Mouse (Mus musculus) heart, adult 2 months (tissue): Measurements from ENCODE around the gene Opn4. TPM values are rescaled to one million over a fixed set of nuclear protein-coding genes. Genes with fewer than 3 reads are reported as not detected.

Source experiments
- DNase-seq, 2 experiments: peaks; one replicate each; pipeline ENCODE4 v3.0.0; 2021
- H3K27ac ChIP-seq: fragments of 200-600 bp; 2 replicates; pipeline ENCODE4 v1.8.1; 2022
- H3K27me3 ChIP-seq: fragments of 200-500 bp; 2 replicates; pipeline ENCODE4 v1.6.1; 2012; ENCODE audit warnings: mild to moderate bottlenecking, low read length, inconsistent platforms, mixed read lengths; ENCODE audit not compliant: control insufficient read depth, insufficient read depth
- H3K36me3 ChIP-seq: fragments of 200-500 bp; 2 replicates; pipeline ENCODE4 v1.6.1; 2012; ENCODE audit warnings: low read length, inconsistent platforms; ENCODE audit not compliant: control insufficient read depth, insufficient read depth
- H3K4me1 ChIP-seq: fragments of 200-500 bp; 2 replicates; pipeline ENCODE4 v1.6.1; 2011; ENCODE audit warnings: low read length; ENCODE audit not compliant: control insufficient read depth, insufficient read depth
- H3K4me3 ChIP-seq: fragments of 200-600 bp; 2 replicates; pipeline ENCODE4 v1.8.1; 2022
- H3K79me2 ChIP-seq: fragments of 200-500 bp; replicated peaks from 2 replicates; pipeline ENCODE4 v1.6.1; 2012; ENCODE audit warnings: mild to moderate bottlenecking, inconsistent platforms, low read length, moderate library complexity, mixed read lengths; ENCODE audit not compliant: control insufficient read depth, insufficient read depth
- H3K9ac ChIP-seq: fragments of 200-500 bp; 2 replicates; pipeline ENCODE4 v1.6.1; 2012; ENCODE audit warnings: low read depth, mild to moderate bottlenecking, control low read depth, inconsistent platforms, low read length, mixed read lengths
- CTCF ChIP-seq: fragments of 200-600 bp; IDR thresholded peaks from 2 replicates; pipeline ENCODE4 v1.8.1; 2022; ENCODE audit warnings: antibody characterized with exemption, mild to moderate bottlenecking, moderate library complexity
- EP300 ChIP-seq: fragments of 200-500 bp; IDR thresholded peaks from 2 replicates; pipeline ENCODE4 v1.6.1; 2011; ENCODE audit warnings: low read depth, low read length, control low read depth; ENCODE audit not compliant: insufficient read depth
- POLR2A ChIP-seq: fragments of 200-500 bp; IDR thresholded peaks from 2 replicates; pipeline ENCODE4 v1.6.1; 2011; ENCODE audit warnings: mild to moderate bottlenecking, low read depth, low read length, control low read depth; ENCODE audit not compliant: insufficient read depth
- WGBS: fragments of 180-500 bp; shearing (Covaris S2); methylation state at CpG from one replicate; pipeline ENCODE4 v1.1.7; 2018; 5-methylcytosine and 5-hydroxymethylcytosine counted together
- intact Hi-C: fragments of 180-260 bp; cut with DNase I; formaldehyde crosslinking; loops from one replicate; pipeline ENCODE4 v1.15.1; 2025
- polyA plus RNA-seq: library from polyadenylated mRNA; depleted of rRNA; stranded (reverse); fragments of >200 nt; gene quantifications from 2 replicates; pipeline ENCODE4 v1.2.3, GENCODE M21; 2012
- total RNA-seq, 2 experiments: library from RNA; stranded (reverse); gene quantifications; 2 replicates each; pipeline ENCODE4 v1.2.3; 2021

The Opn4 gene
- total and polyA plus RNA-seq, 3 experiments: 2.4 to 7.9 (median 2.6) TPM

DNA sequence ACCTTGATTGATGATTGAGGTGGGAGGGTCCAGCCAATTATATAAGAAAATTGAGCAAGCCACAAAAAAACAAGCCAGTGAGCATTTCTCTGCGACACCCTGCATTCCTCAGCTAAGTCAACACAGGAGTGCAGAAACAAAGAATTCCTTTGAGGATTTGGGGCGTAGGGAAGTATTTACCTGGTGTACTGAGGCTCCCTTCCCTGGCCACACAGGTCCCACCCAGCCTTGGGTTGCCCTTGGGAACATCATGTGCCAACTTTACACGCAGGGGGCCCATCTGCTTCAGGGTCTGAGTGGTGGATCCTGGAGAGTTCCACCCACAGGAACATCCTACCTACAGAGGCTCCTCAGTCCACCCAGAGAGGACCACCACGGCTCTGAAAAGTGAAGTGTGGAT lies 15.7 kb upstream of the Opn4 start:
- Histone ChIP-seq H3K4me1 (no peaks in the 10 kb centered on the region), H3K36me3 (no peaks in the 10 kb centered on the region), H3K4me3 (no peak overlapping the region), H3K27me3 (no peaks in the 10 kb centered on the region), H3K79me2 (no peaks in the 10 kb centered on the region), H3K27ac (no peak overlapping the region), H3K9ac (no peak overlapping the region)
- intact Hi-C loops: loop anchor here (1.0 to 2.0 kb wide), 2 partner anchors 153 to 163 kb away; no protein-coding TSS in a partner anchor
- DNase-seq: no peak
- no peak for TF ChIP-seq EP300
- no peak for TF ChIP-seq POLR2A
- TF ChIP-seq CTCF: no peak
- 71% methylated on average over 4 of the region's 4 CpGs for WGBS

- H3K79me2 ChIP-seq: no peaks in the 10 kb centered on the region
- no peak for DNase-seq
- no peak overlapping the region for H3K9ac ChIP-seq
- H3K4me3 ChIP-seq: no peak overlapping the region
- no peak overlapping the region for H3K27ac ChIP-seq
- no peaks in the 10 kb centered on the region for H3K27me3 ChIP-seq
- no peaks in the 10 kb centered on the region for H3K36me3 ChIP-seq
- WGBS: 11% methylated on average over 13 of the region's 13 CpGs
- H3K4me1 ChIP-seq: no peaks in the 10 kb centered on the region
- TF ChIP-seq EP300 (no peak), CTCF (no peak), POLR2A (no peak)
- intact Hi-C loops: no loop called here
These were observed 15.1 kb upstream of the Opn4 start for GRCm38 (mm10) chr14:34615082-34615481.

GRCm38 (mm10) chr14:34614551-34614950 lies 14.6 kb upstream of the Opn4 start:
- DNase-seq: no peak
- H3K4me3 ChIP-seq: no peak overlapping the region
- H3K27me3 ChIP-seq: no peaks in the 10 kb centered on the region
- no peak overlapping the region for H3K27ac ChIP-seq
- no peaks in the 10 kb centered on the region for H3K36me3 ChIP-seq
- no peaks in the 10 kb centered on the region for H3K79me2 ChIP-seq
- no peak for TF ChIP-seq CTCF
- TF ChIP-seq EP300: no peak
- TF ChIP-seq POLR2A: no peak
- no peaks in the 10 kb centered on the region for H3K4me1 ChIP-seq
- no peak overlapping the region for H3K9ac ChIP-seq
- intact Hi-C loops: no loop called here
- 38% methylated on average over 15 of the region's 15 CpGs for WGBS

GRCm38 (mm10) chr14:34613523-34613922 lies 13.6 kb upstream of the Opn4 start:
- intact Hi-C loops: no loop called here
- no peak overlapping the region for H3K27ac ChIP-seq
- TF ChIP-seq POLR2A (no peak), CTCF (no peak)
- no peak overlapping the region for H3K9ac ChIP-seq
- no peaks in the 10 kb centered on the region for H3K36me3 ChIP-seq
- H3K79me2 ChIP-seq: no peaks in the 10 kb centered on the region
- no peak for DNase-seq
- WGBS: 31% methylated on average over 6 of the region's 6 CpGs
- no peaks in the 10 kb centered on the region for H3K4me1 ChIP-seq
- H3K27me3 ChIP-seq: no peaks in the 10 kb centered on the region
- H3K4me3 ChIP-seq: no peak overlapping the region

- intact Hi-C loops: no loop called here
- no peak overlapping the region for H3K9ac ChIP-seq
- no peak for DNase-seq
- no peak overlapping the region for H3K27ac ChIP-seq
- H3K4me3 ChIP-seq: no peak overlapping the region
- TF ChIP-seq CTCF: peak; percentile 49
- TF ChIP-seq EP300: no peak
- no peak for TF ChIP-seq POLR2A
- H3K4me1 ChIP-seq: no peaks in the 10 kb centered on the region
- no peaks in the 10 kb centered on the region for H3K27me3 ChIP-seq
- no peaks in the 10 kb centered on the region for H3K79me2 ChIP-seq
- no peaks in the 10 kb centered on the region for H3K36me3 ChIP-seq
- WGBS: 51% methylated on average over 4 of the region's 4 CpGs
These were observed 12.3 kb upstream of the Opn4 start for GRCm38 (mm10) chr14:34612222-34612621.

DNA sequence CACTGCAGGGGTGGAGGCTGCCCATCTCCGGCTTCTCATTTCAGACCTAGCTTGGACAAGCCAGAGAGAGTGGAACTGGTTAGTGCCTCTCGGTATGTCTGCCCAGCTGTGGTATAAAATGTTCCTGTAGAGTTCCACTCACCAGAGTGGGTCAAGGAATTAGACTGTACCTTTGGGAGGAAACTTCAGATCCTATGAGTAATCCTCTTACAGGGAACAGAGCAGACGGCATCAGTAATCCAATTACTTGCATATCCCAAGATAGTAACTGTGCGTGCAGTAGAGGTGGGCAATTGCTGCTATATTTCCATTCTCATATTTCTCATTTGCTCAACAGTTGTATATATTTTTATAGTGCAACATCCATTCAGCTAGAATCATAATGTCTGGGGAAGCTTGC lies 11.6 kb upstream of the Opn4 start:
- no peaks in the 10 kb centered on the region for H3K4me1 ChIP-seq
- H3K4me3 ChIP-seq: no peak overlapping the region
- H3K79me2 ChIP-seq: no peaks in the 10 kb centered on the region
- H3K36me3 ChIP-seq: no peaks in the 10 kb centered on the region
- intact Hi-C loops: no loop called here
- 85% methylated on average over 4 of the region's 4 CpGs for WGBS
- no peak overlapping the region for H3K27ac ChIP-seq
- TF ChIP-seq EP300: no peak
- TF ChIP-seq POLR2A: no peak
- no peak for TF ChIP-seq CTCF
- no peak for DNase-seq
- no peak overlapping the region for H3K9ac ChIP-seq
- H3K27me3 ChIP-seq: no peaks in the 10 kb centered on the region

DNA sequence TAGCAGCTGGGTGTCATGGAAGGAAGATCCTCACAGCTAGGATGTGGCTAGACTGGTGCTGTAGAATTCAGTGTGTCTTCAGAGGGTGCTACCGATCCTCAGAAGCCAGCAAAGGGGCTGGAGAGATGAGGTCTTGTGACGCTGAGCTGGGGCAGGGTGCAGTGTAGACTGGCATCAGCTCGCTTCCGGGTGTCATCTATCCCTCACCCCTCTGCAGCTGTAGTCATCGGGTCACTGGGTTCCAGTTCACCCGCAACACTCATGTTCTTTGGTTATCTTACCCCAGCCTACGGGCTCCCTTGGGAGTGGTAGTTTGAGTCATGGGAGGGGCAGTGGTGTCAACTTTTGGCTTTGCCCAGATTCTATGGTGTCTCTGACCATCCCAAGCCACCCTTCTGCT lies 2.0 kb upstream of the Opn4 start:
- intact Hi-C loops: no loop called here
- TF ChIP-seq CTCF: no peak
- TF ChIP-seq EP300: no peak
- no peak for TF ChIP-seq POLR2A
- Histone ChIP-seq H3K27ac (no peak overlapping the region), H3K9ac (no peak overlapping the region), H3K27me3 (no peaks in the 10 kb centered on the region), H3K4me1 (no peaks in the 10 kb centered on the region), H3K36me3 (no peaks in the 10 kb centered on the region), H3K4me3 (no peak overlapping the region), H3K79me2 (no peaks in the 10 kb centered on the region)
- DNase-seq: no peak
- 88% methylated on average over 7 of the region's 7 CpGs for WGBS
